Mouse (Mus musculus) embryo, embryonic 11 days (tissue): ENCODE measurements at regions not wholly inside any gene's neighbourhood (a gene's known extent, or its start where the extent isn't known, plus 50 kb on each side); places are given as distances from the start of the nearest gene placed in this dataset.
"Not testable (repeated sequence)": the region's sequence is repeated elsewhere in the genome, so short reads cannot be mapped to it uniquely, and the experiment has no call there.

Experiments
- DNase-seq: peaks from one replicate; pipeline ENCODE4 v3.0.0-alpha.2; 2015

DNA sequence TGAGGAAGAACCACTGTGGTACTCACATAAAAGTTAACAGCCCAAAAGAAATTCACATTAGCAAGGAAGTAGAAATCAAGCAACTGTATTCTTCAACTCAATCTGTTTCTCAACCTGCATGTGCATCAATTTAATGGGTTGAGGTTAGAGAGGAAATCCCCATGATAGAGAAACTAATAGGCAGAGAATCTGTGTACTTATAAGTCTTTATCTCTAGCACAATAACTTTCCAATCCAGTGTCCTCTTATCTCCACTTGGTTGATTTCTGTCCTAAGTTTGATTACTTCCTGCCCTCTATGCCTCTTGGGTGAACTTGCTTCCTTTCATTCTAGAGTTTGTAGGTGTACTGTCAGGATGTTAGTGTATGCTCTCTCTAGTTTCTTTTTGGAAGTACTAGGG, 925.6 kb upstream of the Zfp386 start:
- no peak for DNase-seq

DNA sequence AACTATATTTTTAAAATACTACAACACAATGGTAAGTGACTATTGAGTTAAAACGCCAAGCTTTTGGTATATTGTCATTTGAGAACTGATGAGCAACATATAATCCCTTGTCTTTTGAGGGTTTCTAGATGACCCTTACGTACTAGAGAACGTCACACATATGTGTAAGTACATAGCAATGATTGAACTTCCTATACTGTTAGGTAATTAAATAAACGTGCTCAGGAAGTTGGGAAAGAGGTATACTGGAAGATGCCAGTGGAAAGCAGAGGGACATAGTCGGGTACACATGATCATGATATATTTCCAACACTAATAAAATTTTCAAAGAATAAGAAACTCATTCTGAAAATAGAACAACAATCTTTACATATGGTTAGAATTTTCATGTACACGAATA, 914.6 kb upstream of the Zfp386 start:
- DNase-seq, result not testable (repeated sequence)

DNA sequence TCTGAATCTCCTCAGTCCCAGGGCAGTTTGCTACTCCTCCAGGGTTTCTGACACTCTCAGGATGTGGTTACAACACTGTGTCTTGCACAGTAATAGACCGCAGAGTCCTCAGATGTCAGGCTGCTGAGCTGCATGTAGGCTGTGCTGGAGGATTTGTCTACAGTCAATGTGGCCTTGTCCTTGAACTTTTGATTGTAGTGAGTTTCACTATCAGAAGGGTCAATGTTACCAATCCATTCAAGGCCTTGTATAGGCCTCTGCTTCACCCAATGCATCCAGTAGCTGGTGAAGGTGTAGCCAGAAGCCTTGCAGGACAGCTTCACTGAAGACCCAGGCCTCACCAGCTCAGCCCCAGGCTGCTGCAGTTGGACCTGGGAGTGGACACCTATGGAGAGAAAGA, 902.1 kb upstream of the Zfp386 start:
- DNase-seq, result not testable (repeated sequence)

DNA sequence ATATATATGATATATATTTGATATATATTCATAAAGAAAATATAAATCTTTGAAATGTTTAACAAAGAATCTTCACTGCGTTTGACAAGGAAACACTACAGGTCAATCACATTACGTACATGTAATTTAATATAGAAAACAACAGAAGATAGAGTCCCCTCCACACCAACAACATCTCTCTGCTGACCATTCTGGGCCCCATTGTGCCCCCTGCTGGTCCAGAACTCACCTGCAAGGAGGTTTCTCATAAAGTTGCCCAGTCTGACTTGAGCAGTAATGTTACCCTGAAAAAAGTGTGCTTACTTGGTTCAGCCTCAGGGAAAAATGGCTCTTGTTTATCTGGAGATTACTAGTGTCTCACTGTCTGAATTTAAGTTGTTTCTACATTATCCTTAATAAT, 901.1 kb upstream of the Zfp386 start:
- not testable (repeated sequence) for DNase-seq

DNA sequence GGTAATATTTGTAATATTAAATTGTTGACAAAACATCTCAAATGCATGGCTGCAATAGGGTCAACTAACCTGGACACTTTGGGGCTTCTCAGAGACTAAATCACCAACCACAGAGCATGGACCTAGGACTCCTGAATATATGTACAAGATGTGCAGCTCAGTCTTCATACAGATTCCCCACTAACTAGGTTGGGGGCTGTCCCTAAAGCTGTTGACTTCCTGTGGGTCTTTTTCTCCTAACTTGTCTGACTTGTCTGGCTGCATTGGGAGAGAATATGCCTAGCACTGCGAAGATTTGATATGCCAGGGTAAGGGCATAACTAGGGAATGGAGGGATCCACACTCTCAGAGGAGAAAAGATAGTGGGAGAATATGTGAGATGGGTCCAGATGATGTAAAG, 895.6 kb upstream of the Zfp386 start:
- not testable (repeated sequence) for DNase-seq

DNA sequence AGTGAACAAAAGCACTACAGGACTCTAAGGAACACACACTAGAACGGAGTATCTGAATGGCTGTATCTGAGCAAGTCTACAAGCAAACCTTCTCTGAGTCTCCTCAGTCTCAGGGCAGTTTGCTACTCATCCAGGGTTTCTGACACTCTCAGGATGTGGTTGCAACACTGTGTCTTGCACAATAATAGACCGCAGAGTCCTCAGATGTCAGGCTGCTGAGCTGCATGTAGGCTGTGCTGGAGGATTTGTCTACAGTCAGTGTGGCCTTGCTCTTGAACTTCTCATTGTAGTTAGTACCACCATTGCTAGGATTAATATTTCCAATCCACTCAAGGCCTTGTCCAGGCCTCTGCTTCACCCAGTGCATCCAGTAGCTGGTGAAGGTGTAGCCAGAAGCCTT, 889.3 kb upstream of the Zfp386 start:
- DNase-seq, result not testable (repeated sequence)

DNA sequence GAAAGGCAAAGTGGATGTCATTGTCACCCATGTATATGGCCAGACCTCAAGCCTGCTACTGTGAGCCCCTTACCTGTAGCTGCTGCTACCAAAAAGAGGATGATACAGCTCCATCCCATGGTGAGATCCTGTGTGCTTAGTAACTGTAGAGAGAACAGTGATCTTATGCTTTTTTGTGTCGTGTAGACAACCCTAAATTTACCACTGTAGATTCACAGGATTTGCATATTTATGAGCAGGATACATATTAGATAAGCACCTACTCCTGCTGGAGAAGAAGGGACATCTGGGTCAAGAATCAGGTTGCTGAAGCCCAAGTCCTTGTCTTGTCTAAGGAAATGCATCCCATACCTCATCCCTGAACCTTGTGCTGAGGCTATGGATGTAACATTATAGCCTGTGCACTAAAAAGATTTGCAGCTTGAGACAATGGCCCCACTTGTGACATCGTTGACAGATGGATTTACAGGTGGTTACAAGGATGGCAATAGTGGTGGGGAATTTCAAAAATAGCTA, 888.7 kb upstream of the Zfp386 start:
- DNase-seq, result not testable (repeated sequence)

DNA sequence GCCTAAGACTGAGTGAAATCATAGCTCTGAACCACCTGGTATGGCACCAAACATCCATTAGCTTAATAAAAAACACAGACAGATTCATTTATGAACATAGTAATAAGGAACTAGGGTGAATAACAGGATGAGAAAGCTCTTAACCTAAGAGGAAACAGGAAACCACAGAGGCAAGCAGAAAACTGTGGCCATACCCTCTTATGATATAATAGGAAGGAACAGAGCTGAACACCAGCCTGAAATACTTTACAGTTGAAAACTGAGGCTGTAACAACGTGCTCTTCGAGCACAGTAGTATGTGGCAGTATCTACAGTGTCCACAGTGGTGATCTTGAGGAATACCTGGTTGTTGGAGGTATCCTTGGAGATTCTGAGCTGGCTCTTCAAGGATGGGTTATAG, 882.0 kb upstream of the Zfp386 start:
- DNase-seq, result not testable (repeated sequence)

DNA sequence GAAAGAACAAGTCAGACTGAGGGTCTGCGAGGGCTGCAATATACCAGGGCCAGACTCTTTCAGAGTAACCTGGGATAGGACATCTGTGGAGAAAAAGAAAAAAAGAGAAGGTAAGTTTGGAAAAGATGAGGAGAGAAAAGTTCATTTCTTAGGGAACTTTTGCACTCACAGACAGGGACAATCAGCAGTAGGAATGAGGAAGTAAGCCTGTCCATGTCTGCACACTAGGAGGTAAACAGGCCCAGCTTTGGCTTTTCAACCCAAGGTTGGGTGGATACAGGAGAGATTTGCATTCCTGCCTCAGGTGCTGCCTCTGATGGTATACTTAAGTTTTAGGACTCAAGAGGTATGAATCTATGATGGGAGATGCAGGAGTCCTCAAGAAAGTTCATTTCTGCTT, 881.5 kb upstream of the Zfp386 start:
- DNase-seq, result not testable (repeated sequence)

DNA sequence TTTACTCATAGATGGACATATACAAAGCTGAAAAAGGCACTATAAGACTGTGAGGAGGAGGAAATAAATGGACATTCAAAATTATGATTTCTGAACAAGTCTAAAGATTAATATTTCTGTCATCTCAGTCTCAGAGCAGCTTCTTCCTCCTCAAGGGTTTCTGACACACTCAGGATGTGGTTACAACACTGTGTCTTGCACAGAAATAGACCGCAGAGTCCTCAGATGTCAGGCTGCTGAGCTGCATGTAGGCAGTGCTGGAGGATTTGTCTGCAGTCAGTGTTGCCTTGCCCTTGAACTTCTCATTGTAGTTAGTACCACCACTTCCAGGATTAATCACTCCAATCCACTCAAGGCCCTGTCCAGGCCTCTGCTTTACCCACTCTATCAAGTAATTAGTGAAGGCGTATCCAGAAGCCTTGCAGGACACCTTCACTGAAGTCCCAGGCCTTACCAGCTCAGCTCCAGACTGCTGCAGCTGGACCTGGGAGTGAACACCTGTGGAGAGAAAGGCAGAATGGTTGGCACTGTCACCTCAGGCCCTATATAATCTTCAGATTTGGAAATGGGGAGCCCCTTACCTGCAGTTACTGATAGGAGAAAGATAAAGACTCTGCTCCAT, 853.9 kb upstream of the Zfp386 start:
- no peak for DNase-seq

DNA sequence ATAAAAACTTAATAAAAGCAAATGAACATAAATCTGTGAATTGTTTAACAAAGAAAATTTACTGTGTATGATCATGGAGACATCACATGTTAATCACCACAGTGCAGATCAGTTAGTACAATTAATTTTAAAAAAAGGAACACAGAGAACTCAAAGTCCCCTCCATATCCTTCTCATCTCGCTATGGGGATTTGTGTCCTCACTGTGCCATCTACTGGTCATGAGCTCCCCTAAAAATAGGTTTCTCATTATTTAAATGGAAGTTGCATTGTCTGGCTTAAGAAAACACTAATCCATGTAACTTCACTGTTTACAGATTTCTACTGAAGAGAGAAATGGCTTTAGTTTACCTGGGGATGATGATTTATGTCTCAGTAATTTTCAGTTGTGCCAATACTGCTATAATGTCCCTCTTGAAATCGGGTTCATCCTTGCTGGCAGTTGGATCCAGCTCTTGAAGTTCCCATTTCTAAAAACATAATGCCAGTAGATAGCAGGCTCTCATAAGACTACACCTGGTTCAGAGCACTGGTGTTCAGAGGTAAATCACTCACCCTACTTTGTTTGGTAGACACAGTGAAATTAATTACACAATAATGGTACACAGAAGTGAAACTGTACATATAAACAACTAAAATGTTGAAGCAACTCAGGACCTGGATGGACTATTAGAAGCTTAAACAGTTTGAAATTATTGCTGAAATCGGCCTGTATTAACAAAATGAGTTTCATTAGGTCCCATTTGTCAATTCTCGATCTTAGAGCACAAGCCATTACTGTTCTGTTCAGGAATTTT, 850.0 kb upstream of the Zfp386 start:
- DNase-seq, result no peak

DNA sequence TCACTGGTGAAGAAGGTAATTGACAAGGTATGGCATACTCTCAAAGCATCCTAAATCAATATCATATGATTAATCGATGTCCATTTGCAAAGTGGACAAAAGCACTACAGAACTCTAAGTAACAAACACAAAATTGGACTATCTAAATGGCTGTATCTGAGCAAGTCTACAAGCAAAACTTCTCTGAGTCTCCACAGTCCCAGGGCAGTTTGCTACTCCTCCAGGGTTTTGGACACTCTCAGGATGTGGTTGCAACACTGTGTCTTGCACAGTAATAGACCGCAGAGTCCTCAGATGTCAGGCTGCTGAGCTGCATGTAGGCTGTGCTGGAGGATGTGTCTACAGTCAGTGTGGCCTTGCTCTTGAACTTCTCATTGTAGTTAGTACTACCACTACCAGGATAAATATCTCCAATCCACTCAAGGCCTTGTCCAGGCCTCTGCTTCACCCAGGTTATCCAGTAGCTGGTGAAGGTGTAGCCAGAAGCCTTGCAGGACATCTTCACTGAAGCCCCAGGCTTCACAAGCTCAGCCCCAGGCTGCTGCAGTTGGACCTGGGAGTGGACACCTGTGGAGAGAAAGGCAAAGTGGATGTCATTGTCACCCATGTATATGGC, 839.6 kb upstream of the Zfp386 start:
- not testable (repeated sequence) for DNase-seq

DNA sequence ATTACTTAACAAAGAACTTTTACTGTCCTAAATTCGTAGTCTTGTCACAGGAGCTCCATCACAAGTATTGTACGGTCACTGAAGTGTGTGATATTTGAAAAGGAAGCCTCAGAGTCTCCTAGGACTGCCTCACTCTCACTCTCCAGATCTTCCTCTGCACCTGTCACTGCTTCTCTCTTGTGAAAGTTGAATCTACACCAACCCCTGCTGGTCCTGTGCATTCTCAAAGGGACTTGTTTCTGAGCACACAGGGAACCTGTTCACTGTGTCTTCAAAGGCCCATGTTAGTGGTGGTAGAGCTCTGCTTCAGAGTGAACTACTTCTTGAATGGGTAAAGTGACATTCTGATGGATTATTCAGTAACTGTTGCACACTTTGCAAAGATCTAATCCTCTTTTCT, 824.9 kb upstream of the Zfp386 start:
- DNase-seq, result no peak

DNA sequence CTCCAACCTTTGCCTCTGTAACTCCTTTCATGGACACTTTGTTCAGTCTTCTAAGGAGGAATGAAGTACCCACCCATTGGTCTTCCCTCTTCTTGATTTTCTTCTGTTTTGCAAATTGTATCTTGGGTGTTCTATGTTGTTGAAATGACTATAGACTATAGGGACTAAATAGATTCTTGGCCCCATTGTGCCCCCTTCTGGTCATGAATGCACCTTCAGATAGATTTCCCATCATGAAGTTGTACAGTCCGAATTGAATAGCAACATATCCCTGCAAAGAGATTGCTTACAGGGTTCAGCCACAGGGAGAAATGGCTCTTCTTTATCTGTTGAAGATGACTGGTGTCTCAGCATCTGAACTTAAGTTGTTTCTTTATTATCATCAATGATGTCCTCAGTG, 817.6 kb upstream of the Zfp386 start:
- DNase-seq, result no peak

DNA sequence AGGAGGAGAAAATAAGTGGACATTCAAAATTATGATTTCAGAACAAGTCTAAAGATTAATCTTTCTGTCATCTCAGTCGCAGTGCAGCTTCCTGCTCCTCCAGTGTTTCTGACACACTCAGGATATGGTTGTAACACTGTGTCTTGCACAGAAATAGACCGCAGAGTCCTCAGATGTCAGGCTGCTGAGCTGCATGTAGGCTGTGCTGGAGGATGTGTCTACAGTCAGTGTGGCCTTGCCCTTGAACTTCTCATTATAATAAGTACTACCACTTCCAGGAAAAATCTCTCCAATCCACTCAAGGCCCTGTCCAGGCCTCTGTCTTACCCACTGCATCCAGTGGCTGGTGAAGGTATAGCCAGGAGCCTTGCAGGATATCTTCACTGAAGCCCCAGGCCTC, 804.9 kb upstream of the Zfp386 start:
- not testable (repeated sequence) for DNase-seq

DNA sequence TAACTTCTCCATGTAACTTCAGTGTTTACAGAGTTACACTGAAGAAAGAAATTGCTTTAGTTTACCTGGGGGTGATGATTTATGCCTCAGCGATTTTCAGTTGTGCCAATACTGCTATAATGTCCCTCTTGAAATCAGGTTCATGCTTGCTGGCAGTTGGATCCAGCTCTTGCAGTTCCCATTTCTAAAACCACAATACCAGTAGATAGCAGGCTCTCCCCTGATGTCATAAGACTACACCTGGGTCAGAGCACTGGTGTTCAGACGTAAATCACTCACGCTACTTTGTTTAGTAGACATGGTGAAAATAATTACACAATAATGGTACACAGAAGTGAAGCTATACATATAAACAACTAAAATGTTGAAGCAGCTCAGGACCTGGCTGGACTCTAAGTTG, 800.2 kb upstream of the Zfp386 start:
- DNase-seq, result not testable (repeated sequence)

DNA sequence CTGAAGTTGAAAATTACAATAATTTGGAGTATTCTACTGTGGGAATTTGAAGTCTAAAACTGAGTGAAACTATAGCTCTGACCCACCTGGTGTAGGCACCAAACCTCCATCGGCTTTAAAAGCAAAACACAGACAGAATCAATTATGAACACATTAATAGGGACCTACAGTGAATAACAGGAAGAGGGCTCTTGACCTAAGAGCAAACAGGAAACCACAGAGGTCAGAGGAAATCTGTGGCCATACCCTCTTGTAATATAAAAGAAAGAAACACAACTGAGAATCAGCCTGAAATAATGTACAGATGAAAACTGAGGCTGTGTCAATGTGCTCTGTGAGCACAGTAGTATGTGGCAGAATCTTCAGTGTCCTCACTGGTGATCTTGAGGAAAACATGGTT, 789.7 kb upstream of the Zfp386 start:
- no peak for DNase-seq

DNA sequence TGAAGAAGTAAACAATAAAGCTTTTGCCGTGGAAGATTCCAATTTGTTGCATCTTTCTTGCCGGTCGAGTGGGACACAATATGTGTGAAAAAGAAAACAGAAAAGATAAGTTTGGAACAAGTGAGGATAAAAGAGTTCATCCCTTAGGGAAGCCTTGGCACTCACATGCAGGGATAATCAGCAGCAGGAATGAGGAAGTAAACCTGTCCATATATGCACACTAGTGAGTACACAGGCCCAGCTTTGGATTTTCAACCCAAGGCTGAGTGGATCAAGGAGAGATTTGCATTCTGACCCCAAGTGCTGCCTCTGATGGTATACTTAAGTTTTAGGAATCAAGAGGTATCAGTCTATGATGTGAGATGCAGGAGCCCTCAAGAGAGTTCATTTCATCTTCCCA, 788.8 kb upstream of the Zfp386 start:
- no peak for DNase-seq

DNA sequence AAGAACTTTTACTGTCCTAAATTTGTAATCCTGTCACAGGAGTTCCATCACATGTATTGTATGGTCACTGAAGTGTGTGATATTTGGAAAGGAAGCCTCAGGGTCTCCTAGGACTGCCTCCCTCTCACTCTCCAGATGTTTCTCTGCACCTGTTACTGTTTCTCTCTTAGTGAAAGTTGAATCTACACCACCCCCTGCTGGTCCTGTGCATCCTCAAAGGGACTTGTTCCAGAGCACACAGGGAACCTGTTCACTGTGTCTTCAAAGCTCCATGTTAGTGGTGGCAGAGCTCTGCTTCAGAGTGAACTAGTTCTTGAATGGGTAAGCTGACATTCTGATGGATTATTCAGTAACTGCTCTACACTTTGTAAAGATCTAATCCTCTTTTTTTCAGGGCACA, 785.1 kb upstream of the Zfp386 start:
- not testable (repeated sequence) for DNase-seq

DNA sequence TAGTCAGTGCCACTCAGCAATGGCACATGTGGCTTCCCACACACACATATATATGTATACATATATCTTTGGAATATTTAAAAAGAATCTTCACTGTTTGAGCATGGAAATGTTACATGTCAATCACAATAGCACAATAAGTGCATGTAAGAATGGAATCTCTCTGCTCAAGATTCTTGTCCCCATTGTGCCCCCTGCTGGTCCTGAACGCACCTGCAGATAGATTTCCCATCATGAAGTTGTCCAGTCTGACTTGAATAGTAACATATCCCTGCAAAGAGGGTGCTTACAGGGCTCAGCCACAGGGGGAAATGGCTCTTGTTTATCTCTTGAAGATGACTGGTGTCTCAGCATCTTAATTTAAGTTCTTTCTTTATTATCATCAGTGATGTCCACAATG, 770.8 kb upstream of the Zfp386 start:
- DNase-seq, result not testable (repeated sequence)

DNA sequence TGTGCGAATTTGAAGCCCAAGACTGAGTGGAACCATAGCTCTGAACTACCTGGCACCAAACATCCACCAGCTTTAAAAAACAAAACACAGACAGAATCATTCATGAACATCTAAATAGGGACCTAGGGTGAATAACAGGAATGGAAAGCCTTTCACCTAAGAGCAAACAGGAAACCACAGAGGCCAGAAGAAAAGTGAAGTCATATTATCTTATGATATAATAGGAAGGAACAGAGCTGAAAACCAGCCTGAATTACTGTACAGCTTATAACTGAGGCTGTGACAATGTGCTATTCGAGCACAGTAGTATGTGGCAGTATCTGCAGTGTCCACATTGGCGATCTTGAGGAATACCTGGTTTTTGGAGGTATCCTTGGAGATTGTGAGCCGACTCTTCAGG, 753.8 kb upstream of the Zfp386 start:
- DNase-seq, result not testable (repeated sequence)

DNA sequence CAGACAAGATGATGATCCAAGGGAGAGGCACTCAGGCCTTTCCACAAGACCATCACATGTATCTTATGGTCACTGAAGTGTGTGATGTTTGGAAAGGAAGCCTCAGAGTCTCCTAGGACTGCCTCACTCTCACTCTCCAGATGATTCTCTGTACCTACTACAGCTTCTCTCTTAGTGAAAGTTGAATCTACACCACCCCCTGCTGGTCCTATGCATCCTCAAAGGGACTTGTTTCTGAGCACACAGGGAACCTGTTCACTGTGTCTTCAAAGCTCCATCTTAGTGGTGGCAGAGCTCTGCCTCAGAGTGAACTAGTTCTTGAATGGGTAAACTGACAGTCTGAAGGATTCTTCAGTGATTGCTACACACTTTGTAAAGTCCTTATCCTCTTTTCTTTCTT, 749.5 kb upstream of the Zfp386 start:
- DNase-seq, result not testable (repeated sequence)

DNA sequence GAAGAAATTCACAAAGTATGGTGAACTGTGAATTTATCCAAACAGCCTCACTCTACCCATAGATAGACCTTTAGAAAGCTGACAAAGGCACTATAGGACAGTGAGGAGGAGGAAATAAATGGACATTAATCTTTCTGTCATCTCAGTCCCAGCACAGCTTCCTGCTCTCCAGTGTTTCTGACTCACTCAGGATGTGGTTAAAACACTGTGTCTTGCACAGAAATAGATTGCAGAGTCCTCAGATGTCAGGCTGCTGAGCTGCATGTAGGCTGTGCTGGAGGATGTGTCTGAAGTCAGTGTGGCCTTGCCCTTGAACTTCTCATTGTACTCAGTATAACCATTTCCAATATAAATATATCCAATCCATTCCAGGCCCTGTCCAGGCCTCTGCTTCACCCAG, 735.6 kb upstream of the Zfp386 start:
- DNase-seq, result no peak

DNA sequence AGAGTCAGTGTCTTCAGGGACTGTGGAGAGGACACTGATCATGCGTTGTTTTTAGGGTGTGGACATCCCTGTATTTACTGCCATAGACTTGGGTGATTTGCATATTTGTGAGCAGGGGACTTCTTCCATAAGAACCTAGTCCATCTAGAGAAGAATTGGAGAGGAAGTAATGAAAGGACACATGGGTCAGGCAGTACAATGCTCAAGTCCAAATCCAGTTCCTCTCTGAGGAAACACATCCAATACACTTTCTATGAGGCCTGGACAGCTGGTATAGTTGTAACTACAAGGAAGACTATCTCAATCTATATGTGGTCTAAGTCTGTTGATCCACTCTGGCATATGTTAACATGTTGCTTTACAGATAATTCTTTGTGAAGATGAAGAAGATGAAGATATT, 734.9 kb upstream of the Zfp386 start:
- not testable (repeated sequence) for DNase-seq
